Mouse (Mus musculus): ENCODE data around the gene Ermard. TPM values are rescaled to one million over a fixed set of nuclear protein-coding genes. Genes with fewer than 3 reads are reported as not detected.

Ermard gene
- total and polyA plus RNA-seq, 2 experiments, result 24.9 to 53.6 TPM

DNA sequence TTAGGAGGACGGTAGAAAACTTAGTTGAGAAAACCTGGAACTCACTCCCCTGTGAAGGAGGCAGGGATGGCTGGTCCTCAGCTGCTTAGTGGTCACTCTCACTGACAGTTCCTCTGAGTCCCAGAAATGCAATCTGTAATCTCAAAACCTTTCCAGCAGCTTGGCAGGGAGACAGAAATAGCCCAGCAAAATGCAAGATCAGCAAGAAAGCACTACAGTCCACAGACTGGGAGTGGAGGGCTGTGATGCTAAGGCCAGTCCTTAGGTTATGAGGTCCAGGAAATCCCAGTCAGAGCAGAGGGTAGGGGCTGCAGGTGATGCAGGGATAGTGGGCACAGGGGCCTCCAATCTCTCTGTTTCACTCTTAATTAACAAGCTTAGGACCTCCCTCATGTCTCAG lies 25.9 kb downstream of the Ermard start:
- Histone ChIP-seq H3K9ac (ENCODE audit: low read depth, low read length) (no peak overlapping the region), H3K79me2 (ENCODE audit: control insufficient read depth, insufficient read depth, low read length) (no peaks in the 10 kb centered on the region), H3K27me3 (ENCODE audit: control insufficient read depth, insufficient read depth, low read length) (no peaks in the 10 kb centered on the region), H3K36me3 (ENCODE audit: control insufficient read depth, insufficient read depth, low read length) (peaks cover 9% of the 10 kb centered on the region), H3K4me3 (ENCODE audit: insufficient read depth, low read depth, low read length) (no peak overlapping the region), H3K4me1 (ENCODE audit: control insufficient read depth, insufficient read depth, low read length) (peaks cover 12% of the 10 kb centered on the region), H3K27ac (replicated peaks; ENCODE audit: insufficient read depth, low read depth, low read length) (no peak overlapping the region)
- 82% methylated on average over 1 of the region's 1 CpGs for WGBS
- DNase-seq (ENCODE audit: extremely low read depth, low read depth, low spot score), result peak; percentile 36
- TF ChIP-seq POLR2A (IDR thresholded peaks at IDR 0.05; ENCODE audit: extremely low read depth, insufficient read depth, low read length) (no peak), CTCF (IDR thresholded peaks at IDR 0.05; ENCODE audit: low read depth, low read length) (no peak)

DNA sequence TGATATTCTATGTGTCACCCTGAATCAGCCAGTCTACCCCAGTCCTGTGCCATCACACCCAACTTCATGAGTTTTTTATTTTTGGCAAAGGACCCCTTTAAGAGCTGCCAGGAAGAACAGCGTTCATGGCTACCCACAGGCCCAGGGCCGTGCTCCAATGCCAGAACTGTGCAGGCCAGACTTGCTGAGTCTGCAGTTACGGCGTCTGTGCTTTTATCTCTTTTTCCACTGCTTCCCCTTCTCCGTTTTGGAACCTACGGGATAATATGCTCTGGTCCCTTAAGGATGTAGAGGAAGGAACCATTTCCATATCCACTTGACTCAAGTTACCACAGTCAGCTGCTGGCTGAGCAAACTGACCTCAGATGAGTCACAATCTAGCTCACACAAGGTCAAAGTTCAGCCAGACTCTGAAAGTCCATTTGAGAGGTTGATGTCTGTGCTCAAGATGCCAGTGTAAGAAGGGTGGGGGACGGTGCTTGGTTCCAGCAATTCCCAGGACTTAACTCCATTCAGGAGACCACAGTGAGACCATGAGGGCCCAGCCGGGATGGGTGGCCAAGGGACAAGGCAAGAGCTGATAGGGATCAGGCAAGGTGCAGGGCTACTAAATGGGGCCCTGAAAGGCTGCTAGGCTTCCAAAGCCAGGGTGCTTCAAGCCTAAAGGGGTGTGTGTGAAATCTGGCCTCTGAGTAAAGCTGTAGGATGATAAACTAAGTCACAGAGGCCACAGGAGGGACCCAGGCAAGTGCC lies 27.2 kb downstream of the Ermard start:
- TF ChIP-seq POLR2A (IDR thresholded peaks at IDR 0.05; ENCODE audit: extremely low read depth, insufficient read depth, low read length) (no peak), CTCF (IDR thresholded peaks at IDR 0.05; ENCODE audit: low read depth, low read length) (no peak)
- Histone ChIP-seq H3K27me3 (ENCODE audit: control insufficient read depth, insufficient read depth, low read length) (no peaks in the 10 kb centered on the region), H3K27ac (replicated peaks; ENCODE audit: insufficient read depth, low read depth, low read length) (no peak overlapping the region), H3K9ac (ENCODE audit: low read depth, low read length) (no peak overlapping the region), H3K36me3 (ENCODE audit: control insufficient read depth, insufficient read depth, low read length) (no peaks in the 10 kb centered on the region; the same call in 1 of the 2 replicates), H3K79me2 (ENCODE audit: control insufficient read depth, insufficient read depth, low read length) (no peaks in the 10 kb centered on the region), H3K4me3 (ENCODE audit: insufficient read depth, low read depth, low read length) (no peak overlapping the region), H3K4me1 (ENCODE audit: control insufficient read depth, insufficient read depth, low read length) (peaks cover 12% of the 10 kb centered on the region)
- peak; percentile 85 for DNase-seq (ENCODE audit: extremely low read depth, low read depth, low spot score)
- 25% methylated on average over 8 of the region's 8 CpGs for WGBS

DNA sequence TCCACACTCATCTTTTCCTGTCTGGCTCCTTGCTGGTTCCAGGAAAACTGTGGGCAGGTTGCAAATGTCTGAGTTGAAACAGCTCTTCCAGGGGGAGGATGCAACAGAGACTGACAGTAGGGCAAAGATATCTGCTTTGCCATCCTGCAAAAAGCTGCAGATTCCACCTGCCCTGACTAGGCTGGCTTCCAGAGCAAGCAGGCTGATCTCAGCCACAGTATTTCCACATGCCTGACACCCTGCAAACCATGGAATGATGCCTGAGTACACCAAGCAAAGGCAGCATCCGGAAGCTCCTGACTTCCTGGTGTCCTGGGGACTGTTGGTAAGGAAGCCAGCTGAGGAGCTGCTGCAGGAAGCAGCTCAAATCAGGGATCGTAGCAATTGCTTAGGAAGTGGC lies 28.1 kb downstream of the Ermard start:
- Histone ChIP-seq H3K4me3 (ENCODE audit: insufficient read depth, low read depth, low read length) (no peak overlapping the region), H3K9ac (ENCODE audit: low read depth, low read length) (no peak overlapping the region), H3K27me3 (ENCODE audit: control insufficient read depth, insufficient read depth, low read length) (no peaks in the 10 kb centered on the region), H3K27ac (replicated peaks; ENCODE audit: insufficient read depth, low read depth, low read length) (no peak overlapping the region), H3K79me2 (ENCODE audit: control insufficient read depth, insufficient read depth, low read length) (no peaks in the 10 kb centered on the region), H3K36me3 (ENCODE audit: control insufficient read depth, insufficient read depth, low read length) (no peaks in the 10 kb centered on the region), H3K4me1 (ENCODE audit: control insufficient read depth, insufficient read depth, low read length) (peaks cover 12% of the 10 kb centered on the region)
- WGBS, result 25% methylated on average over 2 of the region's 2 CpGs
- peak; percentile 72 for DNase-seq (ENCODE audit: extremely low read depth, low read depth, low spot score)
- TF ChIP-seq CTCF (IDR thresholded peaks at IDR 0.05; ENCODE audit: low read depth, low read length) (no peak), POLR2A (IDR thresholded peaks at IDR 0.05; ENCODE audit: extremely low read depth, insufficient read depth, low read length) (no peak)

DNA sequence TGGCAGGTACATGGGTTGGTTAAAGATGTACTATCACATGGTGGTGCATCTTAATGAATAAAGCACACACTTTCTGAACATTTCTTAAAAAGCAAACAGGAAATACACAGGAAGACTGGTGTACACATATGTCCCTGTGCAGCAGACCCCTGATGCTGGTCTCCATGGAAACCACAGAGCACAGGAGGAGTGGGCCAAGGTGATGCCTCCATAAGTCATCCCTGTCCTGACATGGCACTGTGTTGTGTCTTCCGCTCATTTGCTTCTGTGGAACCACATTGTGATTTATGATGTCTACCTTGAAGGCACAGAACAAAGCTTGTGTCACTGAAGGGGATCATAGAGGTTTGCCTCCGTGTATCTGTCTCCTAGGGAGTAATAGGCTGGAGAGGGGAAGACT lies 31.2 kb downstream of the Ermard start:
- no peak overlapping the region for H3K27ac ChIP-seq (replicated peaks; ENCODE audit: insufficient read depth, low read depth, low read length)
- H3K9ac ChIP-seq (ENCODE audit: low read depth, low read length), result no peak overlapping the region
- no peak overlapping the region for H3K4me3 ChIP-seq (ENCODE audit: insufficient read depth, low read depth, low read length)
- no peaks in the 10 kb centered on the region for H3K36me3 ChIP-seq (ENCODE audit: control insufficient read depth, insufficient read depth, low read length)
- no peak for DNase-seq (ENCODE audit: extremely low read depth, low read depth, low spot score)
- H3K27me3 ChIP-seq (ENCODE audit: control insufficient read depth, insufficient read depth, low read length), result no peaks in the 10 kb centered on the region
- 98% methylated on average over 2 of the region's 2 CpGs for WGBS
- no peaks in the 10 kb centered on the region for H3K79me2 ChIP-seq (ENCODE audit: control insufficient read depth, insufficient read depth, low read length)
- TF ChIP-seq POLR2A (IDR thresholded peaks at IDR 0.05; ENCODE audit: extremely low read depth, insufficient read depth, low read length) (no peak), CTCF (IDR thresholded peaks at IDR 0.05; ENCODE audit: low read depth, low read length) (no peak)
- H3K4me1 ChIP-seq (ENCODE audit: control insufficient read depth, insufficient read depth, low read length), result peaks cover 12% of the 10 kb centered on the region

DNA sequence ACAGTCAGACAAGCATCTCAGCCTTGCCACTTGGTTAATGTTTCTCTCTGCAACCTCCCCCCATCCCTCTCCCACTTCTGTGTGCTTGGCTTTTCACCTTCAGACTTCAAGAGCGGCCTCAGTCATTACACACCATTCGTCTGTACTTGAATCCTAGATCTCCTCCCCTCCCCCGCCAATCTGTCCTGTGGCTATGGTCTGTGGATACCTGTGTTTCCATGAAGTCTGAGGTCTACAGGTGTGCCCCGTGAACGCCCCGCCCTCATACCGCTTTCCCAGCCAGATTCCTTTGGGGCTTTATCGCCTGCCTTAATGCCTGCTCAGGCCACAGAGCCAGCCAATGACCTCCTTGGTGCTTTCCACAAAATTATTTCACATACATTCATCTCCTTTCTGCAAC lies 34.0 kb downstream of the Ermard start:
- Histone ChIP-seq H3K9ac (ENCODE audit: low read depth, low read length) (no peak overlapping the region), H3K27me3 (ENCODE audit: control insufficient read depth, insufficient read depth, low read length) (no peaks in the 10 kb centered on the region), H3K79me2 (ENCODE audit: control insufficient read depth, insufficient read depth, low read length) (no peaks in the 10 kb centered on the region), H3K36me3 (ENCODE audit: control insufficient read depth, insufficient read depth, low read length) (no peaks in the 10 kb centered on the region), H3K27ac (replicated peaks; ENCODE audit: insufficient read depth, low read depth, low read length) (no peak overlapping the region), H3K4me3 (ENCODE audit: insufficient read depth, low read depth, low read length) (no peak overlapping the region), H3K4me1 (ENCODE audit: control insufficient read depth, insufficient read depth, low read length) (peaks cover 3% of the 10 kb centered on the region)
- DNase-seq (ENCODE audit: extremely low read depth, low read depth, low spot score), result no peak
- 70% methylated on average over 8 of the region's 8 CpGs for WGBS
- TF ChIP-seq POLR2A (IDR thresholded peaks at IDR 0.05; ENCODE audit: extremely low read depth, insufficient read depth, low read length) (no peak), CTCF (IDR thresholded peaks at IDR 0.05; ENCODE audit: low read depth, low read length) (no peak)

DNA sequence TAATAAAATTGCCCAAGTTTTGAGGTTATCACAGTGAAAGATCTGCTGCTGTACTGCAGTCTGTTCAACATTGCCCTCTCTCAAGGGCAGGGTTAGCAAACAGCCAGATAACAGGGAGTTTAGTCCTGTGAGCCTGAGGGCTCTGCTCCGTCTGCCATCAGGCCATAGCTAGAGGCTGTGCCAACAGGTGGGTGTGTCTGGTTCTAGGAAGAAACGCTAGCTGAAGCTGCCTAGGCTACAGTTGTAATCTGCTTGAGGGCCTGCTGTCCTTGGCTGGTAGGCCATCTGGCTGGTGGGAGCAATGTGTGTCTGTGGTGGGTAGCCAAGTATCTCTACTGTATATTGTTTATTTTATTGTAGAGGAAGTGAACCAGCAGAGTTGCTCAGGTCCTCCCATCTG lies 36.5 kb downstream of the Ermard start:
- Histone ChIP-seq H3K27me3 (ENCODE audit: control insufficient read depth, insufficient read depth, low read length) (no peaks in the 10 kb centered on the region), H3K9ac (ENCODE audit: low read depth, low read length) (no peak overlapping the region), H3K4me3 (ENCODE audit: insufficient read depth, low read depth, low read length) (no peak overlapping the region), H3K4me1 (ENCODE audit: control insufficient read depth, insufficient read depth, low read length) (peaks cover 3% of the 10 kb centered on the region), H3K27ac (replicated peaks; ENCODE audit: insufficient read depth, low read depth, low read length) (no peak overlapping the region), H3K79me2 (ENCODE audit: control insufficient read depth, insufficient read depth, low read length) (no peaks in the 10 kb centered on the region), H3K36me3 (ENCODE audit: control insufficient read depth, insufficient read depth, low read length) (no peaks in the 10 kb centered on the region)
- WGBS, result 14% methylated on average over 2 of the region's 2 CpGs
- TF ChIP-seq CTCF (IDR thresholded peaks at IDR 0.05; ENCODE audit: low read depth, low read length), result no peak
- TF ChIP-seq POLR2A (IDR thresholded peaks at IDR 0.05; ENCODE audit: extremely low read depth, insufficient read depth, low read length), result no peak
- peak; percentile 74 for DNase-seq (ENCODE audit: extremely low read depth, low read depth, low spot score)
